Mouse (Mus musculus): ENCODE results near the gene Bnip1. TPM values are rescaled to one million over a fixed set of nuclear protein-coding genes. Genes with fewer than 3 reads are reported as not detected.

Gene Bnip1
- total RNA-seq, 2 experiments from 2014 or later, result 32.7 to 35.5 TPM

- peak; percentile 28 to 40 for DNase-seq
Measured at GRCm38 (mm10) chr17:26794744-26795143, 13.9 kb downstream of the Bnip1 start.

DNA sequence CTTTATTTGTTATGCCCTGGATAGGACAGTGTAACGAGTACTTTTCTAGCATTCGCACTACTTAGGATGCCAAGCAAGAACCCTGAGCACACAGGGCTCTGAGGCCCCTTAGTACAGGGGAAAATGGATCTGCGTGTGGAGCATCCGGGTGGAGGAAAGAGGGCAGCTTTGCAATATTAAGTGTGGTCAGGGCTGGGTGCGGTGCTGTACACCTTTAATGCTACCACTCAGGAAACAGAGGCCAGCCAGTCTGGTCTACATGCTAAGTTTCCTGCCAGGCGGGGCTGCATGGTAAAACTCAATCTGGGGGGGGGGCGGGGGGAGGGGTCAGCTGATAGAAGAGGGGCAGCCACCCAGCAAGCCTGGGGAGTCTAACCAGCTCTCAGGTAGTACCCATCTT, 14.5 kb downstream of the Bnip1 start:
- DNase-seq, result no peak

- DNase-seq, result no peak
Measured at GRCm38 (mm10) chr17:26797379-26798128, 16.7 kb downstream of the Bnip1 start.

- no peak for DNase-seq
Measured at GRCm38 (mm10) chr17:26802886-26803285, 22.0 kb downstream of the Bnip1 start.

DNA sequence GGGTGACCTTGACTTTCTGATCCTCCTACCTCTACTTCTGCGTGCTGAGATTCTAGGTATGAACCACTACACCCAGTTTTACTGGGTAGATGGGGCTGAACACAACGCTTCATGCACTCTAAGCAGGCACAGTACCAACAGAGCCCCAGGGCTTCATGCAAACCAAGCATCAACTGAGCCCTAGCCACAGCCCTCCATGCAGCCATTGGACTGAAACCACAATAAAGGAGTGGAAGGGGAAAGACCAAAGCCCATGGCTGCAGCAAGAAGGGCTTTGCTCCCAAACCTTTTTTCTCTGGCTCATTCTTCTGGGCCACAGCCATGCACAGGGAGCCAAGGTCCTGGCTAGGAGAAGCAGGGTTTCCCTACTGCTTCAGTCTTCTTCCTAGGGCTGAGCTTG, 31.7 kb downstream of the Bnip1 start:
- no peak for DNase-seq

DNA sequence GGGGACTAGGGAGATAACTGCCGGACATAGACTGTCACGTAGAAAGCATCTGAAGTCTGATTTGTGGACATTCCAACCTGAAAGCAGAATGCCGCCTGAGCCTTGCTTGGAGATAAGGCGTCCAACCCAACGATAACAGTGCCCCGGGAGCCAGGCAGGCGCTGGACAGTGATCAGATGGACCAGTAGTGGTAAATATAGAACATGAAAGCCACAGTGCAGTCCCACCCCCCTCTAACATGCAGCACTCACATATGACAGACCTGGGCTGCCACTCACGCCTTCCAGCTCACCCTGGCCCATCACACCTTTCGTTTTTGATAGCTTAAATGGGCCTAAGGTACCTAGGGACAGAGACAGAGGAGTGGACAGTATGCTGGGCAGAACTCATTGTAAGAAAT, 32.6 kb downstream of the Bnip1 start:
- no peak for DNase-seq

- no peak for DNase-seq
Measured at GRCm38 (mm10) chr17:26816810-26817209, 35.9 kb downstream of the Bnip1 start.

DNA sequence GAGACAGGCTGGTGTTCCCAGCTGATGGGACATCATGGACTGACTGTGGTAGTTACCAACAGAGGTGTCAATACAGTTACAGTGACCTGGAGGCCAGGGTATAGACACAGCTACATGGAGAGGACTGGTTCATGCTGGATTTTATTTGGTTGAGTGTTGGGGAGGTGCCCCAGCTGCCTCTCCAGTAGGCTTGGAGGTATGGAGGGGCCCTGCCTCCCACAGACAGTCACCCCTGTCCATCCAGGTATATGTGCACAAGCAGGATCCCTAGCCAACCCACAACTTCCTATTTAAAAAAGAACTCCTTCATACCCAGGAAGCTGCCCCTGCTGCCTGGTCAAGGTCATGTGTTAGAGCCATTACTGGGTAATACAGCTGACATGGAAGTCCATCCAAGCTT, 36.9 kb downstream of the Bnip1 start:
- no peak for DNase-seq

DNA sequence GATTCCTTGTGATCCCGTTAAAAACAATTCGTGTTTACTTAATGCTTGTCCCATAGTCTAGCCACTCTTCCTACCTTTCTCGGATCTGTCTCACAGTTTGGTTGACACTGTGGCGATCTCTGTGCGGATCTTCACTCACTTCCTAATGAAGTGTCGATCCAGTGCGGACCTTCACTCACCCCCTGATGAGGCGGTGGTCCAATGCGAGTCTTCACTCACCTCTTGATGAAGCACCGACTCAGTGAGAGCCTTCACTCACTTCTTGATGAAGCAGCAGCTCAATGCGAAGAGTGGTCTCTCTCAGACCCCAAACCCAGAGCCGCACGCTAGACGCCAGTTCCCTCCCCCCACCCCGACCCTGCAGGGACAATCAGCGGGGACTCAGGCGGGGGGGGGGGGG, 45.3 kb downstream of the Bnip1 start:
- no peak for DNase-seq

DNA sequence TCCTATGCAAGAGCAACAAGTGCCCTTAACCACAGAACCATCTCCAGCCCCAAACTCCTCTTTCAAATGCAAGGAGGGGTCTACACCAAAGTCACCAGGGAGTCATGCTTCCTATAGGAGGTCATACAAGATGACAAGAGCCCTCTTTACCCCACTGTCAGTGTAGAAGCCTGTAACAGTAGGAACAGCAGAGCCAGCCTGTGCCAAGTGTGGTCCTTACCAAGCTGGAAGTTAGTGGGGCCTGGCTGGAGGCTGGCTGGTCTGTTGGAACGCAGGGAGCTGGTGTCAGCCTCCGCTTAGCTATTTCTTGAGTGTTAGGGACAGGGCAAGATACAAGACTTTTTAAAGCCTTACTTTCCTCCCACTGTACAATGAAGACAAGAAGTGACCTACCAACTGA, 52.9 kb downstream of the Bnip1 start:
- no peak for DNase-seq

- no peak for DNase-seq
Measured at GRCm38 (mm10) chr17:26834302-26834965, 53.6 kb downstream of the Bnip1 start.

DNA sequence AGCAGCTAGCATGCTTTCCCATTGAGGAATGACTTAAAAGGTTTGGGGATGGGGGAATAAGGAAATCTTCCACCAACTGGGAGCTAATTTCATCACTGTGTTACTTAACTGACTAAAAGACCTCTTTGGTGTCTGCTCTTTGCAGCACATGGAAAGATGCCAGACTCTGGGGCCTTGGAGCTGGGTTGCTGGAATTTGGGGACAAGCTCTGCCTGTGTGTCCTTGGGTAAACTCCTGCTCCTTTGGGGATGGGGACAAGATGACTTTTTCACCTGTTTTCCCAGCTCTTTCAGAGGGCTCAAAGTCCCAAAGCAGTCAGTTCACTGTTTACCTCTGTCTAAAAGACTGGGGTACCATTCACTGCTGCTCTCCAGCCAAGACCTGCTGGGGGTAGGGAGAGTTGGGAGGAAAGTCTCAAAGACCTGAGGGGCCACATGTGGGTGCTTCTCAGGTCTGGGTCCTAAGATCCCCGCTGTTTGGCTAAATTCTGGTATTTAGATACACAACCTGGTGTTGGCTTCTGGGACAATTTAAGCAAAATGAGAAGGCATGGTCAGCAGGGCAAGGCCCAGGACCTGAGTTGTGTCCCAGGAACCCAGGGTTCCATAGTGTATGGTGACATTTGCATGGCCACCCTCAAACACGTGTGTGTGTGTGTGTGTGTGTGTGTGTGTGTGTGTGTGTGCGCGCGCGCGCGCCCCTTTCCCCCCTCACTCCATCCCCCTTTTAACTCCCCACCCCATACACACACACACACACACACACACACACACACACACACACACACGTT, 54.3 kb downstream of the Bnip1 start:
- DNase-seq, result no peak

DNA sequence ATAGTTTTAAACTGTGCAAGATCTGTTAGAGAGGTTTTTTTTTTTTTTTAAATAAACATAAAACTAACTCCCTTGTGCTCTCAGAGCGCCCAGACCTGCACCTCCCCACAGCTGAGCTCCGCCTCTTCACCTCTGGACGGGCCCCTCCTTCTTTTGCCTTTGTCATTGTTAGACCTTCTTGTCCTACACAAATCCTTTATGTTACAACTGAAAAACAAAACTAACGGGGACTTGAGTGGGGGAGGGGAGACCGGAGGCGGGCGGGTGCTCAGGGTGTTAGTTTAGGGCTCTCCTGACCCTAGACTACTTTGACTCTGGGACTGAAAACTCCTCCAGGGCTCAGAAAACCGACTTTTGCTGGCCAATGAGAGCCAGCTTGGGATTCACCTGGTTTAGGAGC, 55.1 kb downstream of the Bnip1 start:
- no peak for DNase-seq

DNA sequence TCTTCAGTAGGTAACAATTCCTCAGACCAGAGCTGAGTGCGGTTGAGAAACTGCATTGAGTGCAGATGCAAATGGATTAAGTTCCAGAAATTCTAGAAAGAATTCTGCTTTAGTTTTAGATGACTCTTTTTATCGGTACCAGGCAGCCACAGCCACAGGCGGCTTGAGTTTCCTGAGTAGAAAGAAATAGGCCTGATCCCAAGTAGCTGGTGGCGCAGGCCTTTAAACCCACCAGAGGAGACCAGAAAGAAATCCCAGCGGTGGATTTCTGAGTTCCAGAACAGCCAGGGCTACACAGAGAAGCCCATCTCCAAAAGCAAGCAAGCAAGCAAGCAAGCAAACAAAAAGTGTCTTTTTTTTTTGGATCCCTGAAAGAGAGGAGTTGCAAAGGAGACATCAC, 55.5 kb downstream of the Bnip1 start:
- no peak for DNase-seq

GRCm38 (mm10) chr17:26836786-26837545, 56.1 kb downstream of the Bnip1 start:
- no peak for DNase-seq

- no peak for DNase-seq
Measured at GRCm38 (mm10) chr17:26837546-26837985, 56.7 kb downstream of the Bnip1 start.

DNA sequence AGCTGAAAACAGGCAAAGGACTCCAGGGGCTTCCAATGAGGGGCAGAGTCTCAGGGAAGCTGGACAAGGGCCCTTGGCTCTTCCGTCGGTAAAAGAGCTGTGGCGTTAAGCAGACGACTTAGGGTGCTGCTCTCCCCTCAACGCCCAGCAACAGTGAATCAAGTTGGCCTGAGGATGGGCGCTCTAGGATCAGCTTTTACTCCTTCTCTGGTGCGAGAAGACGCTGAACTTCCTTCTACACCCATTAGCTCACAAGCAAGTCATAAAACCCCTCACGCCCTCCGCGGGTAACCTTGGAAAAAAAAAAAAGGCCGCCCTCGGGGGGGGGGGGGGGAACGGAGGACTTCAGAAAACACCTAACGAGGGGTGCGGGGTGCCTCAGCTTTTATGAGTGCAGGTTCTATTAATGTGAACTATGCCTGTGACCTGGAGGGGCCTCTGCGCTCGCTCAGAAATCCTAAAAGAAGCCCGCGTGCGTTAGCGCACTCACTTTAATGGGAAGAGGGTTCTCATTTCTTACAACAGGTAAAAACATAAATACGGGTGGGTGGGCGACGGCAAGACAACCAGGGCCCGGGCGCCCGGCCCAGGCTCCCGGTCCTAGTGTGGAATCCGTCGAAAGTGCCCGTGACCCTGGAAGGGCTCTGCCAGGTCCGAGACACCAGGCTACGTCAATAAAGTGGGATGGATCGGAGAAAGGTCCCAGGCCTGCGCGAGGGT, 57.5 kb downstream of the Bnip1 start:
- DNase-seq, result no peak

DNA sequence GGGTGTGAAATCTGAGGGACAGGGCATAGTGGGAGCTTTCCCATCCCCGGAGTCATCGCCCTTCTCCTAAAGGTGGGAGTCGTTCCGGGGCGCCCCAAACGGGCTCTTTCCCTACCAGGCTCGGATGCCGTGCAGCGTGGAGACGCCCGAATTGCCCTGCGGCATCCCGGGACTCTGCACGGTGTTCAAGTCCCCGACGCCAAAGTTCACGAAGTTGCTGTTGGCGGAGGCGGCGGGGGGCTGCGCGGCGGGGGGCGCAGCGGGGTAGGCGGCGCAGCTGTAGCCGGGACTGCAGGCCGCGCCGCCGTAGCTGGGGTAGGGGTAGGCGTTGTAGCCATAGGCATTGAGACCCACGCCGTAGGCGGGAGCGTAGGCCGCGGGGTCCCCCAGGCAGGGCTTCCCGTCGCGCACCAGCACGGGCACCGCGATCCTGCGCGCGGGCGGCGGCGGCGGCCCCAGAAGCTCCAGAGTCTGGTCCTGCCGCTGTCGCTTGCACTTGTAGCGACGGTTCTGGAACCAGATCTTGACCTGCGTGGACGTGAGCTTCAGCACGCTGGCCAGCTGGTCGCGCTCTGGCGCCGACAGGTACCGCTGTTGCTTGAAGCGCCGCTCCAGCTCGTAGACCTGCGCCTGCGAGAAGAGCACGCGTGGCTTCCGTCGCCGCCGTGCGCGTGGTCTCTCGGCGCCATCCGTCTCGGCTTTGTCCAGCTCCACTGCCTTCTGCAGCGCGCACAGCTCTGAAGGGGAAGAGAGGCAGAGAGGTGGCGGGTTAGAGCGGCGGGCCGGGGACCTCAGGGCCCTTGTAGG, 58.2 kb downstream of the Bnip1 start:
- DNase-seq, result no peak

DNA sequence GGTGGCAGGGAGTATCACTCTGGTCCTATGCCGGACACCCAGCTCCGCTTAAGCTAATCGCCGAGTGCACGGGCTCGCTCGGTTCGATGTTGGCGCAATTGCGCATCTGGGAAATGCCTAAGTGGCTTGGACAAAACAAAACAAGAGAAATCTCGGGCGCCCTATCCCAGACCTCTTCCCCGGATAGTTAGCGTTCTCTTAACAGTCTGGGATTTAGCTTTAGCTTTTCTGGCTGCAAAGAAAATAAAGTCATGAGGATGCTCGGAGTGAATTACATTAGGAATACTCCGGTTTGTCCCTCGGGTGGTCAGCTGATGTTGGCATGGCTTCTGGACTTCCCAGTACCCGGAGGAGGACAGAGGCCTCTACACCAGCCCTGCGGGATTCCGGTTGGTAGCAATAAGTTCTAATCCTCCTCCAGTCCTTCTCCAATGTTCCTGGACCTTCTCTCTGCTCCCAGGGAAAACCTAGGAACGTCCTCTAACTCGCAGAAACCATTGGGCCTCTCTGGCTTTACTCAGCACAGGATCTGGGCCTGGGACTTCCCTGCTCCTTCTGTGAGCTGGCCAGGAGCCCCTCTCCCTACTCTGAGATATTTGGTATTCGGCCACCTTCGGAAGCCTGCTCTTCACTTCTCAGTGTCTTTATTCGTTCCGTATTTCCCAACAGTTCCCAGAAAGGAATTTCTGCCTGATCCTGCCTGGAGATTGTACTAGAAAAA, 59.0 kb downstream of the Bnip1 start:
- DNase-seq, result no peak

- DNase-seq, result no peak
Measured at GRCm38 (mm10) chr17:26840439-26840780, 59.5 kb downstream of the Bnip1 start.

Data from layer of hippocampus, postnatal 36 days (tissue).